Mouse (Mus musculus) MEL (cell line): Measurements from ENCODE around the gene Gzma.

Experiments used
- CHD1 ChIP-seq: IDR thresholded peaks from 2 replicates; pipeline ENCODE4 v1.6.1; 2012; ENCODE audit warnings: low read depth, mild to moderate bottlenecking, inconsistent platforms, low read length, improper control_type of control experiment
- CTCF ChIP-seq, 3 experiments: IDR thresholded peaks in 2 of 3; conservative IDR thresholded peaks in 1 of 3; 2 replicates each; pipeline ENCODE4 v1.5.1; 2011 to 2012; ENCODE audit warnings: low read length in 3 of 3, low read depth in 2 of 3, mild to moderate bottlenecking in 2 of 3, improper control_type of control experiment in 1 of 3, inconsistent platforms in 1 of 3, mixed read lengths in 1 of 3, moderate library complexity in 1 of 3; ENCODE audit not compliant: control insufficient read depth in 1 of 3, insufficient read depth in 1 of 3, poor library complexity in 1 of 3, severe bottlenecking in 1 of 3
- ELF1 ChIP-seq: IDR thresholded peaks from 2 replicates; pipeline ENCODE4 v1.6.1; 2014; ENCODE audit warnings: low read depth, mild to moderate bottlenecking, inconsistent platforms, low read length, improper control_type of control experiment, moderate library complexity
- EP300 ChIP-seq, 2 experiments: IDR thresholded peaks; 2 replicates each; pipeline ENCODE4 v1.6.1; 2011; ENCODE audit warnings: improper control_type of control experiment in 2 of 2, low read length in 2 of 2, low read depth in 1 of 2, mild to moderate bottlenecking in 1 of 2
- ETS1 ChIP-seq: IDR thresholded peaks from 2 replicates; pipeline ENCODE4 v1.6.1; 2012; ENCODE audit warnings: low read depth, mild to moderate bottlenecking, inconsistent platforms, low read length, improper control_type of control experiment, moderate library complexity
- GATA1 ChIP-seq: IDR thresholded peaks from 2 replicates; pipeline ENCODE4 v1.6.1; 2011; ENCODE audit warnings: low read depth, low read length, improper control_type of control experiment
- MYC ChIP-seq: IDR thresholded peaks from 2 replicates; pipeline ENCODE4 v1.6.1; 2011; ENCODE audit warnings: low read depth, mild to moderate bottlenecking, low read length, improper control_type of control experiment, moderate library complexity
- POLR2A ChIP-seq, 2 experiments: IDR thresholded peaks; 2 replicates each; pipeline ENCODE4 v1.6.1; 2011 to 2012; ENCODE audit warnings: low read length in 2 of 2, mild to moderate bottlenecking in 2 of 2, control low read depth in 1 of 2, improper control_type of control experiment in 1 of 2, low read depth in 1 of 2, moderate library complexity in 1 of 2; ENCODE audit not compliant: control insufficient read depth in 1 of 2, insufficient read depth in 1 of 2, poor library complexity in 1 of 2
- RCOR1 ChIP-seq: IDR thresholded peaks from 2 replicates; pipeline ENCODE4 v1.6.1; 2012; ENCODE audit warnings: low read depth, mild to moderate bottlenecking, inconsistent platforms, low read length, improper control_type of control experiment
- TAL1 ChIP-seq: IDR thresholded peaks from 2 replicates; pipeline ENCODE4 v1.6.1; 2012; ENCODE audit warnings: mild to moderate bottlenecking, inconsistent platforms, low read length, moderate library complexity, mixed read lengths
- TCF12 ChIP-seq: IDR thresholded peaks from 2 replicates; pipeline ENCODE4 v1.6.1; 2014; ENCODE audit warnings: low read depth, mild to moderate bottlenecking, inconsistent platforms, low read length, improper control_type of control experiment, moderate library complexity
- UBTF ChIP-seq: IDR thresholded peaks from 2 replicates; pipeline ENCODE4 v1.6.1; 2012; ENCODE audit warnings: low read depth, mild to moderate bottlenecking, inconsistent platforms, low read length, improper control_type of control experiment, moderate library complexity, borderline replicate concordance; ENCODE audit not compliant: insufficient read depth
- USF1 ChIP-seq: IDR thresholded peaks from 2 replicates; pipeline ENCODE4 v1.6.1; 2014; ENCODE audit warnings: low read depth, mild to moderate bottlenecking, inconsistent platforms, low read length, improper control_type of control experiment, moderate library complexity
- USF2 ChIP-seq, 2 experiments: IDR thresholded peaks; 2 replicates each; pipeline ENCODE4 v1.6.1; 2011 to 2012; ENCODE audit warnings: improper control_type of control experiment in 2 of 2, low read length in 2 of 2, borderline replicate concordance in 1 of 2, inconsistent platforms in 1 of 2, low read depth in 1 of 2, mild to moderate bottlenecking in 1 of 2; ENCODE audit not compliant: insufficient read depth in 1 of 2

GRCm38 (mm10) chr13:113120324-113121237 lies 19.8 kb upstream of the Gzma start:
- TF ChIP-seq TAL1 (no peak), CTCF (IDR thresholded peaks at IDR 0.05 in 2 of 3, conservative IDR thresholded peaks at IDR 0.05 in 1 of 3; ENCODE audit: control insufficient read depth in 1 of 3, insufficient read depth in 1 of 3, low read depth in 2 of 3, low read length in 3 of 3, poor library complexity in 1 of 3, severe bottlenecking in 1 of 3) (no peak), POLR2A (IDR thresholded peaks at IDR 0.05; ENCODE audit: control insufficient read depth in 1 of 2, insufficient read depth in 1 of 2, low read depth in 1 of 2, low read length in 2 of 2, poor library complexity in 1 of 2) (no peak), RCOR1 (no peak), CHD1 (no peak), UBTF (no peak), EP300 (IDR thresholded peaks at IDR 0.05; ENCODE audit: low read depth in 1 of 2, low read length in 2 of 2) (no peak), USF2 (IDR thresholded peaks at IDR 0.05; ENCODE audit: borderline replicate concordance in 1 of 2, insufficient read depth in 1 of 2, low read depth in 1 of 2, low read length in 2 of 2) (no peak), ETS1 (no peak), GATA1 (no peak), ELF1 (no peak), MYC (no peak), USF1 (no peak), TCF12 (no peak)
